Mouse (Mus musculus) thymus, adult 2 months (tissue): ENCODE results near the gene Tspan1. TPM values are rescaled to one million over a fixed set of nuclear protein-coding genes. Genes with fewer than 3 reads are reported as not detected.

Experiments used
- DNase-seq: peaks from one replicate; pipeline ENCODE4 v3.0.0; 2021
- H3K27ac ChIP-seq: fragments of 200-500 bp; 2 replicates; pipeline ENCODE4 v1.5.1; 2012; ENCODE audit warnings: low read length, control low read depth; ENCODE audit not compliant: control insufficient read depth, insufficient read depth
- H3K27me3 ChIP-seq: fragments of 200-500 bp; 2 replicates; pipeline ENCODE4 v1.6.1; 2012; ENCODE audit warnings: mild to moderate bottlenecking, low read length, moderate library complexity, mixed read lengths; ENCODE audit not compliant: control insufficient read depth, insufficient read depth
- H3K36me3 ChIP-seq: fragments of 200-500 bp; 2 replicates; pipeline ENCODE4 v1.6.1; 2012; ENCODE audit warnings: mild to moderate bottlenecking, low read length, moderate library complexity; ENCODE audit not compliant: control insufficient read depth, insufficient read depth
- H3K4me1 ChIP-seq: fragments of 200-500 bp; replicated peaks from 2 replicates; pipeline ENCODE4 v1.6.1; 2012; ENCODE audit warnings: low read length; ENCODE audit not compliant: control insufficient read depth, insufficient read depth
- H3K4me3 ChIP-seq: fragments of 200-500 bp; 2 replicates; pipeline ENCODE4 v1.5.1; 2012; ENCODE audit warnings: mild to moderate bottlenecking, low read length, control low read depth, moderate library complexity; ENCODE audit not compliant: control insufficient read depth, insufficient read depth
- CTCF ChIP-seq: fragments of 200-500 bp; IDR thresholded peaks from 2 replicates; pipeline ENCODE4 v1.5.1; 2012; ENCODE audit warnings: mild to moderate bottlenecking, control low read depth, low read length, moderate library complexity, borderline replicate concordance; ENCODE audit not compliant: control insufficient read depth, poor library complexity, insufficient read depth; ENCODE audit errors: extremely low read depth
- POLR2A ChIP-seq: fragments of 200-500 bp; IDR thresholded peaks from 2 replicates; pipeline ENCODE4 v1.6.1; 2012; ENCODE audit warnings: mild to moderate bottlenecking, low read length, control low read depth, moderate library complexity; ENCODE audit not compliant: control insufficient read depth, poor library complexity, insufficient read depth; ENCODE audit errors: extremely low read depth
- WGBS: fragments of 180-500 bp; shearing (Covaris S2); methylation state at CpG from one replicate; pipeline ENCODE4 v1.1.7; 2018; 5-methylcytosine and 5-hydroxymethylcytosine counted together
- polyA plus RNA-seq: library from polyadenylated mRNA; depleted of rRNA; stranded (reverse); fragments of >200 nt; gene quantifications from 2 replicates; pipeline ENCODE4 v1.2.3, GENCODE M21; 2012; rRNA removed

Tspan1 gene
- polyA plus RNA-seq, 1 experiment, result 4.1 TPM

- H3K4me3 ChIP-seq, result peak overlapping the region; percentile 100
- 2% methylated on average over 1 of the region's 1 CpGs for WGBS
Observed at GRCm38 (mm10) chr4:116122762-116123161, 44.6 kb downstream of the Tspan1 start.

More at GRCm38 (mm10) chr4:116122762-116123161, 44.6 kb downstream of the Tspan1 start:
- Histone ChIP-seq H3K36me3 (no peaks in the 10 kb centered on the region), H3K27me3 (no peaks in the 10 kb centered on the region), H3K27ac (no peak overlapping the region), H3K4me1 (peaks cover 7% of the 10 kb centered on the region)
- no peak for TF ChIP-seq CTCF
- TF ChIP-seq POLR2A, result no peak
- no peak for DNase-seq

Other genes with a start within 250 kb of the Tspan1 start
- 0.14 and 0.18 TPM in 2 replicates for gene Dmbx1, start 227.7 kb downstream of the Tspan1 start, polyA plus RNA-seq
- 77.2 and 88.1 TPM in 2 replicates for gene Faah, start 149.7 kb downstream of the Tspan1 start, polyA plus RNA-seq
- gene Nsun4, start 113.7 kb downstream of the Tspan1 start, polyA plus RNA-seq, result 15.9 and 19.1 TPM in 2 replicates
- gene Uqcrh, start 92.5 kb downstream of the Tspan1 start, polyA plus RNA-seq, result 133 and 213 TPM in 2 replicates
- gene Lrrc41, start 92.3 kb downstream of the Tspan1 start, polyA plus RNA-seq, result 66.1 and 67.1 TPM in 2 replicates
- 12.7 and 15.4 TPM in 2 replicates for gene Rad54l, start 43.9 kb downstream of the Tspan1 start, polyA plus RNA-seq
- 36.1 and 40.1 TPM in 2 replicates for gene Pomgnt1, start 43.8 kb downstream of the Tspan1 start, polyA plus RNA-seq
- 0.88 and 1.1 TPM in 2 replicates for gene Lurap1, start 16.3 kb downstream of the Tspan1 start, polyA plus RNA-seq
- gene 1700042G07Rik, start 5.8 kb upstream of the Tspan1 start, polyA plus RNA-seq, result not detected in 2 replicates
- gene Gm49337, start 5.8 kb upstream of the Tspan1 start, polyA plus RNA-seq, result not detected in 2 replicates
- gene Pik3r3, start 54.0 kb upstream of the Tspan1 start, polyA plus RNA-seq, result 26.0 and 26.3 TPM in 2 replicates